In genomic region chr7:35056999-35057398, GRCm38 (mm10) we compare ENCODE assay signal across 8 mouse cellular contexts. TPM values are rescaled to one million over a fixed set of nuclear protein-coding genes. Genes with fewer than 3 reads are reported as not detected.
DNase-seq lines count a peak whose midpoint lies in the region; ATAC-seq and TF ChIP-seq lines count a peak whose summit lies in the region.

No protein-coding gene starts in this region.

- peak; percentile 6 for DNase-seq in lung, embryonic 14.5 days
- no peak for DNase-seq in lung, postnatal 10 days
- DNase-seq in forebrain, embryonic 10.5 days (ENCODE audit: extremely low spot score, low spot score), result no peak
- peak; percentile 36 to 49 for DNase-seq in monocyte, adult 2 months (ENCODE audit: low read depth in 1 of 2, low spot score in 2 of 2)
- no peak for DNase-seq in cerebellum, adult 11 months
- DNase-seq in adrenal gland, postnatal 36 days, result no peak
- no peak for DNase-seq in left cerebral cortex, postnatal 4 days

- H3K4me1 ChIP-seq in lung, embryonic 14.5 days (ENCODE audit: insufficient read depth), result peaks cover 8% of the 10 kb centered on the region
- H3K4me1 ChIP-seq in forebrain, embryonic 10.5 days, result peaks cover 27% of the 10 kb centered on the region
- H3K4me1 ChIP-seq in limb, embryonic 12.5 days (replicated peaks), result peaks cover 11% of the 10 kb centered on the region

- intact Hi-C loops in left cerebral cortex, postnatal 4 days (cut with DNase I), result no loop called here

- H3K36me3 ChIP-seq in lung, embryonic 14.5 days (ENCODE audit: insufficient read depth), result no peaks in the 10 kb centered on the region
- peaks cover 17% of the 10 kb centered on the region for H3K36me3 ChIP-seq in forebrain, embryonic 10.5 days (replicated peaks)
- H3K36me3 ChIP-seq in limb, embryonic 12.5 days, result no peaks in the 10 kb centered on the region

- peak overlapping the region; percentile 63; the same call in 1 of the 2 replicates for H3K27ac ChIP-seq in lung, embryonic 14.5 days (ENCODE audit: low read depth)
- peak overlapping the region; percentile 97 for H3K27ac ChIP-seq in forebrain, embryonic 10.5 days
- peak overlapping the region; percentile 91; the same call in 1 of the 2 replicates for H3K27ac ChIP-seq in limb, embryonic 12.5 days

- H3K9ac ChIP-seq in lung, embryonic 14.5 days, result peak overlapping the region; percentile 87
- H3K9ac ChIP-seq in limb, embryonic 12.5 days (replicated peaks), result peak overlapping the region; percentile 98

- no peak for TF ChIP-seq CTCF in lung, embryonic 14.5 days (IDR thresholded peaks at IDR 0.05; ENCODE audit: low read depth)

- no peaks in the 10 kb centered on the region for H3K27me3 ChIP-seq in lung, embryonic 14.5 days (ENCODE audit: insufficient read depth, low read length)
- no peaks in the 10 kb centered on the region for H3K27me3 ChIP-seq in forebrain, embryonic 10.5 days (ENCODE audit: poor library complexity, severe bottlenecking)
- no peaks in the 10 kb centered on the region for H3K27me3 ChIP-seq in limb, embryonic 12.5 days

- ATAC-seq in lung, embryonic 14.5 days (ENCODE audit: insufficient read depth), result no peak; the same call in 1 of the 2 replicates
- ATAC-seq in limb, embryonic 12.5 days (ENCODE audit: insufficient number of reproducible peaks, insufficient read depth, low FRiP score, low TSS enrichment, low read depth), result no peak

- no peaks in the 10 kb centered on the region for H3K9me3 ChIP-seq in lung, embryonic 14.5 days (ENCODE audit: low read depth, low read length)
- peaks cover 5% of the 10 kb centered on the region; the same call in 1 of the 2 replicates for H3K9me3 ChIP-seq in forebrain, embryonic 10.5 days
- no peaks in the 10 kb centered on the region for H3K9me3 ChIP-seq in limb, embryonic 12.5 days

- WGBS in lung, embryonic 14.5 days, result 14% methylated on average over 10 of the region's 10 CpGs
- 30% methylated on average over 10 of the region's 10 CpGs for WGBS in forebrain, embryonic 10.5 days
- 29% methylated on average over 10 of the region's 10 CpGs for WGBS in limb, embryonic 12.5 days

- H3K4me3 ChIP-seq in lung, embryonic 14.5 days (ENCODE audit: low read depth, low read length), result peak overlapping the region; percentile 89
- H3K4me3 ChIP-seq in forebrain, embryonic 10.5 days, result peak overlapping the region; percentile 99
- H3K4me3 ChIP-seq in limb, embryonic 12.5 days (replicated peaks), result peak overlapping the region; percentile 97

- H3K4me2 ChIP-seq in lung, embryonic 14.5 days, result peak overlapping the region; percentile 93
- peak overlapping the region; percentile 73 for H3K4me2 ChIP-seq in limb, embryonic 12.5 days

RNA-seq across cellular contexts. Expression of gene Cebpg, which starts 0.6 kb away (rescaled TPM):
- 38.6 and 41.7 TPM in 2 replicates for polyA plus RNA-seq in lung, embryonic 14.5 days (2014; fragmentation: Nextera tagmentation; extraction: Ambion mirVana)
- 45.0 and 46.3 TPM in 2 replicates for polyA plus RNA-seq in forebrain, embryonic 10.5 days (2016; fragmentation: Nextera tagmentation; extraction: Ambion mirVana)
- 55.5 and 58.0 TPM in 2 replicates for polyA plus RNA-seq in limb, embryonic 12.5 days (2016; fragmentation: Nextera tagmentation; extraction: Ambion mirVana)
- total RNA-seq in adrenal gland, postnatal 36 days (2021), result 10 to 100 TPM; 55.1 to 56.2 TPM
- 10 to 100 TPM; 26.4 to 27.4 TPM for total RNA-seq in left cerebral cortex, postnatal 4 days (2021)

Comparison
In these comparisons a context has a peak if more than half of its experiments do, and no peak if none do; other contexts are left out.
1. DNase-seq: peak in lung, embryonic 14.5 days (single experiment) and monocyte, adult 2 months (2 of 2); none in lung, postnatal 10 days (single experiment), forebrain, embryonic 10.5 days (single experiment), cerebellum, adult 11 months (single experiment), adrenal gland, postnatal 36 days (0 of 2) and left cerebral cortex, postnatal 4 days (single experiment).
2. Peak in every context shown above with its lines, with median percentiles within 50 percentile points of each other: H3K27ac ChIP-seq and H3K4me3 ChIP-seq.